Mouse (Mus musculus) hindbrain, embryonic 12.5 days (tissue): ENCODE measurements around the gene Lrmda. TPM values are rescaled to one million over a fixed set of nuclear protein-coding genes. Genes with fewer than 3 reads are reported as not detected.
A peak's percentile ranks its signal among the peaks of the same experiment; 100 is the strongest.

Experiments
- ATAC-seq: fragments of 200-750 bp; cut with Nextera tagmentation; 2 replicates; pipeline ENCODE4 v1.8.0; 2017; ENCODE audit warnings: moderate TSS enrichment; ENCODE audit not compliant: low FRiP score
- H3K27ac ChIP-seq: fragments of 300-500 bp; sonication (generic); 2 replicates; pipeline ENCODE4 v1.5.1; 2016; ENCODE audit warnings: mild to moderate bottlenecking
- H3K27me3 ChIP-seq: fragments of 300-500 bp; sonication (generic); 2 replicates; pipeline ENCODE4 v1.6.1; 2016; ENCODE audit warnings: mild to moderate bottlenecking
- H3K36me3 ChIP-seq: fragments of 300-500 bp; sonication (generic); 2 replicates; pipeline ENCODE4 v1.6.1; 2016; ENCODE audit warnings: mild to moderate bottlenecking
- H3K4me1 ChIP-seq: fragments of 300-500 bp; sonication (generic); 2 replicates; pipeline ENCODE4 v1.6.1; 2016
- H3K4me2 ChIP-seq: fragments of 300-500 bp; sonication (generic); replicated peaks from 2 replicates; pipeline ENCODE4 v1.6.1; 2016; ENCODE audit warnings: mild to moderate bottlenecking
- H3K4me3 ChIP-seq: fragments of 300-500 bp; sonication (generic); 2 replicates; pipeline ENCODE4 v1.5.1; 2016; ENCODE audit warnings: mild to moderate bottlenecking
- H3K9ac ChIP-seq: fragments of 300-500 bp; sonication (generic); 2 replicates; pipeline ENCODE4 v1.6.1; 2016; ENCODE audit warnings: mild to moderate bottlenecking, moderate library complexity
- H3K9me3 ChIP-seq: fragments of 300-500 bp; sonication (generic); replicated peaks from 2 replicates; pipeline ENCODE4 v1.6.1; 2016; ENCODE audit warnings: mild to moderate bottlenecking
- WGBS: fragments of 180-500 bp; shearing (Covaris S2); methylation state at CpG from one replicate; pipeline ENCODE4 v1.1.7; 2016; 5-methylcytosine and 5-hydroxymethylcytosine counted together
- polyA plus RNA-seq: library from polyadenylated mRNA; unstranded; fragments of >200 nt; fragmentation: Nextera tagmentation; extraction: Ambion mirVana; gene quantifications from 2 replicates; pipeline ENCODE4 v1.2.1, GENCODE M21; 2016

The Lrmda gene
- polyA plus RNA-seq, 1 experiment from 2014 or later: 0.53 TPM

- H3K4me1 ChIP-seq: peaks cover 51% of the 10 kb centered on the region
- ATAC-seq: peak; percentile 17
- WGBS: under 1% methylated on average over 58 of the region's 61 CpGs
Observed at GRCm38 (mm10) chr14:21986733-21987659, 32.5 kb upstream of the Lrmda start.

GRCm38 (mm10) chr14:21987660-21988576 lies 31.6 kb upstream of the Lrmda start:
- Histone ChIP-seq H3K4me2 (peak overlapping the region; percentile 76), H3K4me3 (peak overlapping the region; percentile 83), H3K27ac (peak overlapping the region; percentile 99), H3K4me1 (peaks cover 44% of the 10 kb centered on the region), H3K9ac (peak overlapping the region; percentile 97), H3K27me3 (peaks cover 34% of the 10 kb centered on the region), H3K9me3 (no peaks in the 10 kb centered on the region), H3K36me3 (peaks cover 12% of the 10 kb centered on the region)
- ATAC-seq: peak; percentile 85
- under 1% methylated on average over 72 of the region's 74 CpGs for WGBS

More at GRCm38 (mm10) chr14:21986733-21987659, 32.5 kb upstream of the Lrmda start:
- no peaks in the 10 kb centered on the region for H3K9me3 ChIP-seq
- peaks cover 32% of the 10 kb centered on the region for H3K27me3 ChIP-seq
- peak overlapping the region; percentile 76 for H3K4me2 ChIP-seq
- H3K36me3 ChIP-seq: peaks cover 12% of the 10 kb centered on the region
- peak overlapping the region; percentile 83 for H3K4me3 ChIP-seq
- H3K27ac ChIP-seq: peak overlapping the region; percentile 99
- peak overlapping the region; percentile 97 for H3K9ac ChIP-seq

DNA sequence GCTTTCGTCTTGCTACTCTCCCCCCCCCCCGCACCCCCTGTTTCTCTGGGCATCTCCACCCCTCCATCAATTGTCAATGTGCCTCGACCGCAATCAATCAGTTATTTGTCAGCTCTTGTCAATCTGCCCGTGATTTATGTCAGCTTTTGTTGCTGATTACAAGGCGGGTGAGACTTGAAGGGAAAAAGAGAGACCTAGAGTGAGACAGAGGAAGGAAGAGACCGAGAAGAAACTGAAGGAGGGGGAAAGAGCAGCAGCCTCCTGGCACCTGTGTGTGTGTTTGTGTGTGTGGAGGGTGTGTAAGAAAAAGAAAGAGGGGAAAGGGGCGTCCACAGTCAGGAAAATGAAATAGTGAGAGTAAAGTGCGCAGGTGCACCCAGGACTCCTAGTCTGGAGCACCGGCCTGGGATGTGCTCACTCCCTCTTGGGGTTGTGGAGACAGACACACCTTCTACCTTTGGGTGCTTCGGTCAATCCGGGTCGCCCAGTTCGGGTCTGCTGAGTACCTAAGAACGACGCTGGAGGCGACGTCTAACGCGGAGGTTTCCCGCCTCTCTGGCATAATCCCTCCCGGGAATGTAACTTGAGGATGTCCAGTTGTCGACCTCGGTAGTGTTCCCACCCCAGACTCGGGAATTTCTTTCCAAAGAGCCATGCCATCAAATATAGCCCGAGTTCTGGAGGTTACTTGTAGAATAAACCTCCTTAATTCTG lies 30.8 kb upstream of the Lrmda start:
- WGBS: under 1% methylated on average over 26 of the region's 26 CpGs
- Histone ChIP-seq H3K4me3 (peak overlapping the region; percentile 83), H3K4me1 (peaks cover 44% of the 10 kb centered on the region)

GRCm38 (mm10) chr14:21989291-21989913 lies 30.1 kb upstream of the Lrmda start, which contains the start of gene Zfp503:
Gene Zfp503 (minus strand): TSS chr14:21989601.
- peak within 1 kb of the TSS; percentile 89 for H3K27ac ChIP-seq
- peaks cover 50% of the 10 kb centered on the region for H3K4me1 ChIP-seq
- H3K36me3 ChIP-seq: peaks cover 12% of the 10 kb centered on the region
- ATAC-seq: no peak
- H3K9me3 ChIP-seq: no peaks in the 10 kb centered on the region
- H3K27me3 ChIP-seq: peaks cover 45% of the 10 kb centered on the region
- peak within 1 kb of the TSS; percentile 83 for H3K4me3 ChIP-seq
- peak within 1 kb of the TSS; percentile 76 for H3K4me2 ChIP-seq
- peak within 1 kb of the TSS; percentile 69 for H3K9ac ChIP-seq
- WGBS: under 1% methylated on average over 37 of the region's 37 CpGs

More for the DNA sequence above, 30.8 kb upstream of the Lrmda start:
- no peak; the same call in 1 of the 2 replicates for ATAC-seq
- H3K27me3 ChIP-seq: peaks cover 40% of the 10 kb centered on the region
- H3K9ac ChIP-seq: peak overlapping the region; percentile 69
- H3K36me3 ChIP-seq: peaks cover 12% of the 10 kb centered on the region
- H3K27ac ChIP-seq: peak overlapping the region; percentile 89
- peak overlapping the region; percentile 76 for H3K4me2 ChIP-seq
- no peaks in the 10 kb centered on the region for H3K9me3 ChIP-seq

DNA sequence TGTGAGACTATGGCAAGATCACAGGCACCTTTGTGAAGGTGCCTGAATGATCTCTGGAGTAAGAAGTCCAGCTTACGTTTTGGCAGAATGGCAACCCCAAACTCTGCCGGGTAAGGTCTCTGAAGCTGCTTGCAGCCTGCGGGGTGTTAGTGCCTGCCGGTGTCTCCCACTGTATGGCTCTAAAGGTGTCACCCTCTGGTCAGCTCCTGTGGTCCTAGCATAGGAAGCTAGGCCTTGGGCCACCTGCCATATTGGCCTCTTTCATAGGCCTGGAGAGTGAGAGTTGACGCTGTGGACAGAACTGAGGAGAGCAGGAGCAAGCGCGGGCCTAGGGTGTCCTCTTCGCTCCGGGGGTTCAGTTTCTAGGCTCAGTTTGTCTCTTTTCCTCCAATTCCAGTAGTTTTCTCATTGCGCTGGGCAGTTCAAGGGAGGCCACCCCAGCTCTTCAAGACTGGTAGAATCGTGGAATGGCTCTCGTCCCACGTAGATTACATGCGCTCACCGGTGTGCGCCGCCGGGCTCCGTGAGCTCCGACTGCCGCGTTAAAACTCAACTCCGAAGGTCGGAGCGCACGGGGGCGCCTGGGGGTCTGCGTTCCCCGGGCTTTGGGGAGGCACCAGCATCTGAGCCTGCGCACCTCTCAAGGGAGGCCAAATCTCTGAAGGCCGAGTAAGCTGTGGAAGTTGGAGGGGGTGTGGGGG lies 29.0 kb upstream of the Lrmda start:
- H3K9ac ChIP-seq: peak overlapping the region; percentile 69
- H3K27me3 ChIP-seq: peaks cover 38% of the 10 kb centered on the region
- ATAC-seq: no peak
- no peaks in the 10 kb centered on the region for H3K9me3 ChIP-seq
- H3K27ac ChIP-seq: peak overlapping the region; percentile 89
- under 1% methylated on average over 31 of the region's 31 CpGs for WGBS
- peaks cover 3% of the 10 kb centered on the region; the same call in 1 of the 2 replicates for H3K36me3 ChIP-seq
- peak overlapping the region; percentile 83 for H3K4me3 ChIP-seq
- peak overlapping the region; percentile 76 for H3K4me2 ChIP-seq
- peaks cover 52% of the 10 kb centered on the region for H3K4me1 ChIP-seq

DNA sequence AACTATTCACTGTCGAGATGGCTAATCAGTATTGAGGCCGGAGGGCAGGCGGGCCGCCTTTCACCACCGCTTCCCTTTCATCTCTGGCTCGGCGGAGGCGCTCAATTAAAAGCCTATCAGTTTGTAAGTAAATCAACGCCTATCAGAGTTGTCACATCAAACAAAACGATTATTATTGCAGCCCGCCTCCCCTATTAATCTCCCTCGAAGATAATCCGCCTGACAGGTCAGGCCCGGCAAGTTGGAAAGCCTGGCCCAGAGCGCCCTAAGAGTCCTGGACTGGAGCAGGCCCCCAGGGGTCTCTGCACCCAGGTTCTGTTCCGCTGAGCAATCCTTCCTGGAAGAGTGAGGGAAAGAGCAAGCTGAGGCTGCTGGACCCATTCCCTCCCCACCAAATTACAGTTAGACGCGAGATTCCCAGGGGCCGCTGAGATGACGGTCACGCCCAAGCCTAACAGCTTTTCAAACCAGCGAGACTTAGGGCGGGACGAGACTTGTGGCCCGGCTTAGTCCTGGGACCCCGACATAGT lies 28.2 kb upstream of the Lrmda start:
- Histone ChIP-seq H3K9me3 (no peaks in the 10 kb centered on the region), H3K36me3 (no peaks in the 10 kb centered on the region), H3K4me1 (peaks cover 53% of the 10 kb centered on the region), H3K27me3 (peaks cover 38% of the 10 kb centered on the region), H3K4me3 (peak overlapping the region; percentile 83), H3K27ac (peak overlapping the region; percentile 55), H3K9ac (0 out of 2 replicates have a peak overlapping the region, but pooled peaks have one; percentile 9), H3K4me2 (peak overlapping the region; percentile 76)
- no peak for ATAC-seq
- WGBS: 1% methylated on average over 26 of the region's 26 CpGs

DNA sequence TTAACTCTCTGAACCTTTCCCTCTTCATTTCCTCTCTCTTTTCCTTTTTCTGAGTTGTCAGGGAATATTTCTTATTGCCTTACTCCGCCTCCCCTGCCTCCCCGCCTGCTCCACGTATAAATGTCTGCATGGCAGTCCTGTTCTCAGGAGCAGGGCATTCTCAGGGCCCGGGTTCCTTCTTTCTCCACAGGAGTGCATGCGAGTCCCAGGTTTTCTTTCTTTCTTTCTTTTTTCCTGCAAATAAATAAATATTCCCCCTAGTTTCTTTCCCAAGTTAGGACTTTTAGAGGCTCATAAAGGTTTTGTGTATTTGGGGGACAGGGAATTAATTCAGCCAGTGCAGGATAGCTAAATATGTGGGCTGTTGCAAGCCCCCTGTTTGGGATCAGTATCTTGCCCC lies 27.7 kb upstream of the Lrmda start:
- H3K4me2 ChIP-seq: peak overlapping the region; percentile 76
- 9% methylated on average over 5 of the region's 5 CpGs for WGBS
- 0 out of 2 replicates have a peak overlapping the region, but pooled peaks have one; percentile 52 for H3K27ac ChIP-seq
- peak overlapping the region; percentile 41 for H3K9ac ChIP-seq
- no peaks in the 10 kb centered on the region for H3K9me3 ChIP-seq
- peaks cover 44% of the 10 kb centered on the region for H3K27me3 ChIP-seq
- ATAC-seq: no peak
- peak overlapping the region; percentile 83 for H3K4me3 ChIP-seq
- H3K4me1 ChIP-seq: peaks cover 50% of the 10 kb centered on the region
- no peaks in the 10 kb centered on the region for H3K36me3 ChIP-seq

- no peaks in the 10 kb centered on the region for H3K36me3 ChIP-seq
- H3K27ac ChIP-seq: no peak overlapping the region
- H3K27me3 ChIP-seq: peaks cover 45% of the 10 kb centered on the region
- H3K4me3 ChIP-seq: peak overlapping the region; percentile 83; the same call in 1 of the 2 replicates
- H3K9ac ChIP-seq: peak overlapping the region; percentile 41
- WGBS: 30% methylated on average over 4 of the region's 4 CpGs
- no peaks in the 10 kb centered on the region for H3K9me3 ChIP-seq
- H3K4me2 ChIP-seq: peak overlapping the region; percentile 76
- ATAC-seq: no peak
- peaks cover 48% of the 10 kb centered on the region for H3K4me1 ChIP-seq
Observed at GRCm38 (mm10) chr14:21992321-21992885, 27.1 kb upstream of the Lrmda start.

GRCm38 (mm10) chr14:21993251-21994060 lies 26.1 kb upstream of the Lrmda start:
- ATAC-seq: no peak
- H3K4me2 ChIP-seq: peak overlapping the region; percentile 68
- peaks cover 48% of the 10 kb centered on the region for H3K4me1 ChIP-seq
- peaks cover 45% of the 10 kb centered on the region for H3K27me3 ChIP-seq
- WGBS: 7% methylated on average over 14 of the region's 14 CpGs
- H3K9me3 ChIP-seq: no peaks in the 10 kb centered on the region
- H3K9ac ChIP-seq: no peak overlapping the region
- H3K36me3 ChIP-seq: no peaks in the 10 kb centered on the region
- H3K27ac ChIP-seq: peak overlapping the region; percentile 35; the same call in 1 of the 2 replicates
- peak overlapping the region; percentile 46; the same call in 1 of the 2 replicates for H3K4me3 ChIP-seq
